Mouse (Mus musculus): ENCODE results near the gene Tbc1d5.

GRCm38 (mm10) chr17:50762231-50762630, 416.9 kb downstream of the Tbc1d5 start:
- no peak for TF ChIP-seq POLR2A (IDR thresholded peaks at IDR 0.05; ENCODE audit: control insufficient read depth, extremely low read depth, insufficient read depth, low read length, poor library complexity)
- TF ChIP-seq CTCF (IDR thresholded peaks at IDR 0.05; ENCODE audit: borderline replicate concordance, control insufficient read depth, extremely low read depth, insufficient read depth, low read length, poor library complexity): no peak

Measured in thymus, adult 2 months (tissue).